Mouse (Mus musculus) lung, adult 2 months (tissue): ENCODE data around the gene Rnf220. TPM values are rescaled to one million over a fixed set of nuclear protein-coding genes. Genes with fewer than 3 reads are reported as not detected.

Experiments
- DNase-seq: peaks from one replicate; pipeline ENCODE4 v3.0.0; 2022
- H3K4me1 ChIP-seq: fragments of 200-500 bp; 2 replicates; pipeline ENCODE4 v1.6.1; 2011; ENCODE audit warnings: low read length; ENCODE audit not compliant: control insufficient read depth, insufficient read depth
- H3K4me3 ChIP-seq: fragments of 200-500 bp; replicated peaks from 2 replicates; pipeline ENCODE3; 2011; ENCODE audit warnings: low read depth, mild to moderate bottlenecking, control low read depth, low read length; ENCODE audit errors: extremely low read depth
- CTCF ChIP-seq: fragments of 200-500 bp; IDR thresholded peaks from 2 replicates; pipeline ENCODE4 v1.5.1; 2011; ENCODE audit warnings: mild to moderate bottlenecking, low read length, control low read depth; ENCODE audit not compliant: insufficient read depth
- POLR2A ChIP-seq: fragments of 200-500 bp; IDR thresholded peaks from 2 replicates; pipeline ENCODE4 v1.6.1; 2011; ENCODE audit warnings: low read depth, mild to moderate bottlenecking, control low read depth, low read length, borderline replicate concordance; ENCODE audit errors: extremely low read depth
- WGBS: fragments of 180-500 bp; shearing (Covaris S2); methylation state at CpG from one replicate; pipeline ENCODE4 v1.1.7; 2018; 5-methylcytosine and 5-hydroxymethylcytosine counted together
- polyA plus RNA-seq: library from polyadenylated mRNA; depleted of rRNA; stranded (reverse); fragments of >200 nt; gene quantifications from 2 replicates; pipeline ENCODE4 v1.2.3, GENCODE M21; 2012

The Rnf220 gene
- polyA plus RNA-seq, 1 experiment: 108 TPM

DNA sequence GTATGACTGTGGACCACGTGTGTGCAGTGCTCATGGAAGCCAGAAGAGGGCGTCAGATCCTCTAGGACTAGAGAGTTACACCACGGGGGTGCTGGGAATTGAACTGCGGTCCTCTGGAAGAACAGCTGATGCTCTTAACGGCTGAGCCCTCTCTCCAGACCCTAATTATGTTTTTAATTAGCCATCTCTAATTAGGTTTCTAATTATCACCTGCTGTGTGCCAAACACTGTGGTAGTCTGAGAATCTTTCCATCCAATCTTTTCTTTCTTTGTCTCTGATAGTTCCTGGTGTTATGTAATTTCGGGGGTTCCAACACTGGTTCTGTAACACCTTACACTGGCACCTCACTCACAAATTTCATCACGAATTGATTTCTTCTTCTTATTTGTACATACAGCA, 75.8 kb downstream of the Rnf220 start:
- no peak for DNase-seq
- Histone ChIP-seq H3K4me3 (no peak overlapping the region), H3K4me1 (no peaks in the 10 kb centered on the region)
- no peak for TF ChIP-seq POLR2A
- TF ChIP-seq CTCF: no peak
- WGBS: 94% methylated on average over 7 of the region's 7 CpGs

DNA sequence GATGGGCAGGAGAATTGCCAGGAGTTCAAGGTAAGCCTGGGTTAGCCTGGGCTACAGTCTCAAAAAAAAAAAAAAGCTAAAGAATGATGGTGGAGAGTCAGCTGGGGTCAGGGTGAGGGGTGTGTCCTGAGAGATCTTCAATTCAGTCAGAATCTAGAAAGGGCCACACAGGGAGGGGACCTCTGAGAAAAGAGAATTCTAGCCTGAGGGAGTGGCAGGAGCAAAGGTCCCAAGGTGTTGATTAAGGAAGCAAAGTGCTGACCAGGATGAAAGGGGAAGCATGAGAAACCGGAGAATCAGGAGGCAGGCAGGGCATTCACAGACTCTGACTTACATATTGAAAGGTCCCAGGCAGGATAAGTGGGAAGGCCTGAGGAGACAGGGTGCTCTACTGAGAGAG, 80.0 kb downstream of the Rnf220 start:
- DNase-seq: no peak
- H3K4me1 ChIP-seq: no peaks in the 10 kb centered on the region
- no peak for TF ChIP-seq POLR2A
- no peak for TF ChIP-seq CTCF
- no peak overlapping the region for H3K4me3 ChIP-seq
- 67% methylated on average over 1 of the region's 1 CpGs for WGBS

DNA sequence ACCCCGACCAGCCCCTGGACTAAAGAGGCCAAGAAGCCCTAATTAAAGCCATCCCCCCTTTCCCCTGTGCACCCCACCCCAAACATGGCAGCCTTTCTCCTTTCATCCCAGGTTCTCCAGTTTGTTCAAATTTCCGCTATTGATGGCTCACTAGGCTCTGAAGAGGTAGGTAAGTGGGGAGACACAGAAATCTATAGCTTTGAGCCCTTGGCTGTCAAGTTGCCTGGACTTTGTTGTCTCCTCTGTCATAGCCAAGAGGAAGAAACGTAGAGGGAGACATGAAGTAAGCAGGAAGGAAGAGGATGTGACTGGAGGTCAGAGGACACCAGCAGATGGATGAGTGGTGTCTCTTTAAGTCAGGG, 86.8 kb downstream of the Rnf220 start:
- Histone ChIP-seq H3K4me1 (no peaks in the 10 kb centered on the region), H3K4me3 (no peak overlapping the region)
- no peak for DNase-seq
- 51% methylated on average over 3 of the region's 3 CpGs for WGBS
- TF ChIP-seq CTCF (no peak), POLR2A (no peak)

DNA sequence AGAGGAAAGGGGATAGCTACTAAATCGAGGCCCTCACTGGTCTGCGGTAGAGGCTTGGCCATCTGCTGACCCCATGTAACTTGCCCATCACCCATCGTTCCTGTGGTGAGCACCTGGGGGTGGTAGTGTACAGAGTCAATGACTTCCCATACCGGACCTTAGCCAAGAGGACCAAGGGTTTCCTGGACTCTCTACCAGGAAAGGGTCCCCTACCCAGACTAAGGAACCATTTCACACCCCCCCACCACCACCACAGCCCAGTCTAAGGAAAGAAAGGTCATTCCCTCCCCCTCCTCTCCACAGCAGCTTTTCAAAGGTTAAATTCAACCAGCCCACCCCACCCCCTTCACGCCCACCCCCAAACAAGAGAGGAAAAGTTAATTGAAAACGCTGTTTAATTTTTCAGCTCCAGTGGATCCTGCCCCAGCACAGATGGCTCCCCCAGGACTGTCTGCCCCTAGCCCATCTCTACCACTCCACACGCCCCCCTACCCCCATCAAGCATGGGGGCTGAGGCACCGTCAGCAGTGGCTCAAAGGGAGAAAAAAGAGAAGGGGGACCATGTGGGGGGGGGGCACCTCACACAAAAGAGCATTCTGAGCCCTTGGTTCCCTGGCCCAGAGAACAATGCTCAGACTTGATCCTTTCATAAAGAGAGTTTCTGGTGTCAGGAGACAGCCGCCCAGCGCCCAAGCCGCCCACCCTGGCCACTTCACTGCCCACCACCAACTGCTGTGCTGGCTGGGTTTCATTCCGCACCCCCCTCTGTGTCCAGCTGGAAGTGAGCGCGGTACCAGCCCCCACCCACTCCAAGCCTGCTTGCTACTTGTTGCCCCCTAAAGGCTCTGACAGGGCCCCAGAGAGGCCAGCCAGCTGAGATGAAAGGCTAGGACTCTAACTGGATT, 87.5 kb downstream of the Rnf220 start:
- 83% methylated on average over 14 of the region's 14 CpGs for WGBS
- no peaks in the 10 kb centered on the region for H3K4me1 ChIP-seq
- no peak overlapping the region for H3K4me3 ChIP-seq
- no peak for TF ChIP-seq POLR2A
- TF ChIP-seq CTCF: no peak
- no peak for DNase-seq

DNA sequence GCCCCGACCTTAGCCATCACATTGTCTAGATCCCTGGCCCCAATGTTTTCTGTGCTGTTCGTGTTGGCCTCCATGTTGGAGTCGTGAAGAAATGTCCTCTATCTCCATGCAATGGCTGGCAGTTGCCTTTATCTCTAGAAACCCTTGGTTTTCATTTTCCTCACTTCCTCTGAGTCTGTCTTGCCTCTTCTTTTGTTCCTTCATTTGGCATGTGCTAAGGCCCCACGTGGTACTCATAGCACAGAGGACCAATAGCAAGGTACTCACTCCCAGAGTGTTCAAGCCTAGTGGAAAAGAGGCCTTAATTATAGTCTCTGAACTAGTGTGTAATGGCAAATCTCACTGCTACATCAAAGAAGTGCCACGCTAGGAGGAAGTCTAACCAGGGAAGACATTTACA, 88.9 kb downstream of the Rnf220 start:
- TF ChIP-seq CTCF (no peak), POLR2A (no peak)
- DNase-seq: no peak
- WGBS: 88% methylated on average over 5 of the region's 5 CpGs
- H3K4me3 ChIP-seq: no peak overlapping the region
- H3K4me1 ChIP-seq: no peaks in the 10 kb centered on the region

DNA sequence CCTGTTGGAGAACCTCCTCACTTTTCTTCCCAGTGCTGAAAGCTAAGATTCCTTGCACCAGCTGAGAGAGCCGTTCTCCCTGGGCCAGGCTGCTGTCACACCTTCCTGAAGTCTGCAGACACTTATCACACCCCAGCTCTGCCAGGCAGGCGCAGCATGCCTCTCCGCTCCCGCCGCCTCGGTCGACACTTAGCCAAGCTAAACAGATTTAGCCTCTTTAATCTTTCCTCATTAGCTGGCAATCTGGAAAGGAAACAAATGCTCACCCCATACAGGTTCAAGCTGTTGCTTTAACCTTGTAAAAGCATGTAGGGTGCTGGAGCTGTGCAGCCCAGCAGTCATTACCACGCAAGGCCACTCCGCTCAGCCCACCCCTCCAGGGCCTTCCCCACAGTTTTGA, 90.9 kb downstream of the Rnf220 start:
- 51% methylated on average over 9 of the region's 9 CpGs for WGBS
- DNase-seq: no peak
- no peak overlapping the region for H3K4me3 ChIP-seq
- no peaks in the 10 kb centered on the region for H3K4me1 ChIP-seq
- TF ChIP-seq CTCF (no peak), POLR2A (no peak)

DNA sequence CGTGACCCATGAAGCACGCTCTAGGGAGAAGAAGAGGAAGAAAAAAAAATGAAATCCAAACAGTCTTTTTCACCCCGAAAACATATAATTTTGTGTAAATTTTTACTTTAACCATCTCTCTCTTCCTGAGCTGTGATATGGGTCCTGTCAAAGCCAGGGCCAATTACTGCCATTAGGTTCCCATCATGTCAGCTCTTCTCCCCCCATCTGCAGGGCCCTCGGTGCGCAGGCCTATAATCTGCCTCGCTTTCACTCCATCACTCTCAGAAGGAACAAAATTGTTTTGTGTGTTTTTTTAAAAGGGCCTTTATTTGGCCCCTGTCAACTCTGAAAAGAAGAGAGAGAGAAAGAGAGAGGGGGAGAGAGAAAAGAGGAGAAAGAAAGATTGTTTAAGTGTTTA, 91.6 kb downstream of the Rnf220 start:
- Histone ChIP-seq H3K4me3 (no peak overlapping the region), H3K4me1 (no peaks in the 10 kb centered on the region)
- 88% methylated on average over 6 of the region's 6 CpGs for WGBS
- TF ChIP-seq POLR2A (no peak), CTCF (no peak)
- DNase-seq: no peak

DNA sequence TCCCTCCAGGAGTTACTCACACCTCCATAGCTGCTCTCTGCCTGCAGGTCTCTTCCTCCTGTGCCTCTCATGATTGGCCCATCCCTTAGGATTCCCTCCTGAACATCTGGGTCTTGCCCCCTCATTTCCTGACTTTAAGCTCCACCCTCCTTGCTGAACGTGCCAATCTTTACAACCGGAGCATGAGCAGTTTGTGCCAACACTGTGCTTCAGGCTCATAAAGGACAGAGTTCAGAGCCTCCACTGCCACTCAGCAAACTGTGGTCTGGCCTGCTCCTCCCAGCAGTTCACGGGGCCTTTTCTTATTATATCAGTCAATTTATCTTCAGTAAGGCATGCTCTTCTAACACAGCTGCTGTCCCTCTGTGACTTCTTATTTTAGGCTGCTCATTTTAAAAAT, 93.4 kb downstream of the Rnf220 start:
- WGBS: 33% methylated on average over 3 of the region's 3 CpGs
- no peak for DNase-seq
- H3K4me1 ChIP-seq: no peaks in the 10 kb centered on the region
- no peak overlapping the region for H3K4me3 ChIP-seq
- TF ChIP-seq CTCF (no peak), POLR2A (no peak)

DNA sequence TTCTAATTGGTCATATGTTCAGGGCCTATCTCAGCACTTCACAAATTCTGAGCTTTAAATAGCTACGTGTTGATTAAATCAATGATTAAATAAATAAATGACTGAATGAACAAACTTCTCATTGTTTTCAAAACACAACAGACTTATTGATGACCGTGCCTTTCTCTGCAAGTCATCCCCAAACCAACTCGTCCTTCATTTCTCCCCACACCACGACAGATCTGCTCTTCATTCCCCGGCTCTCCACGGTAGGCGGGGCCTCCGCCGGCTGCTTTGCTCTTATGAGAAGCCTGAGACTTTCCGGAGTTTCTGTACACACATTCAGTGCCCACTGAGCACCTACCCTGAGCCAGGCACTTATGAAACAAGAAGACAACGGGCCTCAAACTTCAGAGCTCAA, 99.7 kb downstream of the Rnf220 start:
- 43% methylated on average over 11 of the region's 11 CpGs for WGBS
- no peak overlapping the region for H3K4me3 ChIP-seq
- TF ChIP-seq CTCF (no peak), POLR2A (no peak)
- DNase-seq: no peak
- no peaks in the 10 kb centered on the region for H3K4me1 ChIP-seq

DNA sequence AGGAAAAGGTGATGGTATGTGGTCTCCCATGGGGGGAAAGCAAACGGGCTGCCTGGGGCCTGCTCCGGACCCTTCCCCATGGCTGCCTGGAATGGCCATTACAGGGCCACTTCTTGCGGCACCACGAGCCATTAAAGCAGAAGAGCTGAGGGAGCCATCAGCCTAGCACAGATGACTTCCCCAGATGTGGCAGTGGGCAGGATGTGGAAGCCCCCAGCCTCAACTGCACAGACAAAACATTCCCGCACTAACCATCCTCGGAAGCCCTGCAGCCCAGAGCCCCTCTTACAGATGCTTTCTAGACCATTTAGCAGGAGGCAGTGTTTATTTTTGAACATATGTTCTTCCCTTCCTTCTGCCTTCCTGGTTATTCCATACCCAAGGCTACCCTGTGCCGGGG, 103.8 kb downstream of the Rnf220 start:
- H3K4me1 ChIP-seq: no peaks in the 10 kb centered on the region
- H3K4me3 ChIP-seq: no peak overlapping the region
- no peak for TF ChIP-seq CTCF
- no peak for TF ChIP-seq POLR2A
- DNase-seq: no peak
- 59% methylated on average over 7 of the region's 7 CpGs for WGBS
